Mouse (Mus musculus) cortical plate, adult 2 months (tissue): ENCODE results near the gene Gm40460.
"Not testable (repeated sequence)": the region's sequence is repeated elsewhere in the genome, so short reads cannot be mapped to it uniquely, and the experiment has no call there.

Experiments
- CTCF ChIP-seq: fragments of 200-500 bp; IDR thresholded peaks from 2 replicates; pipeline ENCODE4 v1.5.1; 2011; ENCODE audit warnings: mild to moderate bottlenecking, control low read depth, low read length; ENCODE audit not compliant: insufficient read depth; ENCODE audit errors: extremely low read depth
- POLR2A ChIP-seq: fragments of 200-500 bp; IDR thresholded peaks from 2 replicates; pipeline ENCODE4 v1.6.1; 2011; ENCODE audit warnings: mild to moderate bottlenecking, low read length, control low read depth; ENCODE audit not compliant: insufficient read depth; ENCODE audit errors: extremely low read depth

DNA sequence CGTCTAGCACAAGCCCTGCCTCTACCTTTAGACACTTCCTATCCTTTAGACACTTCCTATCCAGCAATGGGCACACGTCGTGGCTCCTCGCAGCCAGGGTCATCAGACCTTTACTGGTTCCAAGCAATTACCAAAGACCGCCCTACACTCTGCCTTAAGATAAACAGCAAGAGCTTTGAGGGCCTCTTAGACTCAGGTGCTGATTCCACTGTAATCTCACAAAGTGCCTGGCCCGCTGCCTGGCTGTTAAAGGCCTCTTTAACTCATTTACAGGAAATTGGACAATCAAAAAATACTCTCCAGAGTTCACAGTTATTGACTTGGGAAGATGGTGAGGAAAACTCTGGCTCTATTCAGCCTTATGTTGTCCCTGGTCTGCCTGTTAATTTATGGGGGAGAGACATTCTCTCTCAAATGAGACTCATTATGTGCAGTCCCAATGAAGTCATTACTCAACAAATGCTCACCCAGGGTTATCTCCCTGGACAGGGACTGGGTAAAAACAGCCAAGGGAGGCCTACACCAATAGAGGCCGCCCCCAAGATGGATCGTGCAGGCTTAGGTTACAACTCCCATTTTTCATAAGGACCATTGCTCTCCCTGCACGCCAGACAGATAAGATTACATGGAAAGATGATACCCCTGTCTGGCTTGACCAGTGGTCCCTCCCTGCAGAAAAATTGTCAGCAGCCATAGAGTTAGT lies 45.2 kb upstream of the Gm40460 start:
- TF ChIP-seq CTCF, POLR2A: not testable (repeated sequence)
